Mouse (Mus musculus): ENCODE data around the gene Zfp420. TPM values are rescaled to one million over a fixed set of nuclear protein-coding genes. Genes with fewer than 3 reads are reported as not detected.

Zfp420 gene
- polyA plus RNA-seq, 1 experiment from 2014 or later: 12.2 TPM

DNA sequence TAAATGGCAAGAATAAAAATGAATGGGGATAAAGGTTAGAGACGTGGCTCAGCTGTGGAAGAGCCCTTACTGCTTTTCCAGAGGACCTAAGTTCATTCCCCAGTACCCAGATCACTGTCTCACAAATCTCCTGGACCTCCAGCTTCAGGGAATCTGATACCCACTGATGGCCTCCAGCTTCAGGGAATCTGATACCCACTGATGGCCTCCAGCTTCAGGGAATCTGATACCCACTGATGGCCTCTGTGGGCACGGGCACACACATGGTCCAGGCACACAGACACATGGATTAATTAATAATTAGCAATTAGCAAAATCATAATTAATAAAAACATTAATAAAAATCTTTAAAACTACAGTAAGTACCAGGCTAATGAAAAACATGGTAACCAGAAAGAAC lies 63.0 kb downstream of the Zfp420 start:
- ATAC-seq (ENCODE audit: insufficient number of reproducible peaks, insufficient read depth, low FRiP score, low TSS enrichment, low read depth): no peak
- no peaks in the 10 kb centered on the region for H3K27me3 ChIP-seq
- H3K9me3 ChIP-seq: peaks cover 9% of the 10 kb centered on the region; the same call in 1 of the 2 replicates
- 60% methylated on average over 2 of the region's 2 CpGs for WGBS
- no peak overlapping the region for H3K4me3 ChIP-seq (replicated peaks)
- no peak overlapping the region for H3K9ac ChIP-seq (replicated peaks)
- no peak overlapping the region for H3K27ac ChIP-seq
- H3K4me2 ChIP-seq: no peak overlapping the region
- no peaks in the 10 kb centered on the region for H3K36me3 ChIP-seq
- no peaks in the 10 kb centered on the region for H3K4me1 ChIP-seq (replicated peaks)

Small RNA genes lying within 50 kb of the gene (microRNA-seq; reads per million reads assigned to microRNA genes)
- 0.70 reads per million for gene Mir7668

Other genes starting within 250 kb of the Zfp420 start
- not detected in 2 replicates for gene Catsperg2, start 132.9 kb upstream of the Zfp420 start, polyA plus RNA-seq (2016; fragmentation: Nextera tagmentation; extraction: Ambion mirVana)
- 14.0 and 14.7 TPM in 2 replicates for gene Zfp84, start 91.4 kb upstream of the Zfp420 start, polyA plus RNA-seq (2016; fragmentation: Nextera tagmentation; extraction: Ambion mirVana)
- 9.3 and 9.9 TPM in 2 replicates for gene Zfp30, start 76.0 kb upstream of the Zfp420 start, polyA plus RNA-seq (2016; fragmentation: Nextera tagmentation; extraction: Ambion mirVana)
- gene Zfp790, start 43.9 kb upstream of the Zfp420 start, polyA plus RNA-seq (2016; fragmentation: Nextera tagmentation; extraction: Ambion mirVana): 17.1 and 18.0 TPM in 2 replicates
- 9.0 and 10.2 TPM in 2 replicates for gene Zfp940, start 6.3 kb upstream of the Zfp420 start, polyA plus RNA-seq (2016; fragmentation: Nextera tagmentation; extraction: Ambion mirVana)
- 12.8 and 13.3 TPM in 2 replicates for gene Zfp27, start 46.6 kb downstream of the Zfp420 start, polyA plus RNA-seq (2016; fragmentation: Nextera tagmentation; extraction: Ambion mirVana)
- 6.7 TPM in 2 replicates for gene Zfp383, start 48.2 kb downstream of the Zfp420 start, polyA plus RNA-seq (2016; fragmentation: Nextera tagmentation; extraction: Ambion mirVana)
- gene Zfp74, start 94.1 kb downstream of the Zfp420 start, polyA plus RNA-seq (2016; fragmentation: Nextera tagmentation; extraction: Ambion mirVana): 15.5 and 18.0 TPM in 2 replicates
- gene Zfp568, start 124.0 kb downstream of the Zfp420 start, polyA plus RNA-seq (2016; fragmentation: Nextera tagmentation; extraction: Ambion mirVana): 31.5 and 33.0 TPM in 2 replicates
- gene Zfp14, start 191.4 kb downstream of the Zfp420 start, polyA plus RNA-seq (2016; fragmentation: Nextera tagmentation; extraction: Ambion mirVana): 4.7 and 4.8 TPM in 2 replicates
- 6.8 and 7.1 TPM in 2 replicates for gene Zfp82, start 212.9 kb downstream of the Zfp420 start, polyA plus RNA-seq (2016; fragmentation: Nextera tagmentation; extraction: Ambion mirVana)
- gene Gm26920, start 230.4 kb downstream of the Zfp420 start, polyA plus RNA-seq (2016; fragmentation: Nextera tagmentation; extraction: Ambion mirVana): 3.4 and 3.7 TPM in 2 replicates
- 17.0 and 25.0 TPM in 2 replicates for gene Zfp566, start 230.5 kb downstream of the Zfp420 start, polyA plus RNA-seq (2016; fragmentation: Nextera tagmentation; extraction: Ambion mirVana)
- 138 and 146 TPM in 2 replicates for gene Zfp260, start 234.8 kb downstream of the Zfp420 start, polyA plus RNA-seq (2016; fragmentation: Nextera tagmentation; extraction: Ambion mirVana)

Measured in limb, embryonic 12.5 days (tissue).